Mouse (Mus musculus) megakaryocyte progenitor cell, adult 5-6 weeks (primary cell): ENCODE measurements at regions not wholly inside any gene's neighbourhood (a gene's known extent, or its start where the extent isn't known, plus 50 kb on each side); places are given as distances from the start of the nearest gene placed in this dataset.

ENCODE experiments used
- ATAC-seq: replicated peaks from 2 replicates; pipeline ENCODE4 v1.8.0; 2016; ENCODE audit warnings: mild to moderate bottlenecking, moderate TSS enrichment, inconsistent platforms; ENCODE audit not compliant: poor library complexity

- ATAC-seq = no peak
These were observed 66.8 kb upstream of the Zbtb20 start for GRCm38 (mm10) chr16:42808864-42809263.

- no peak for ATAC-seq
These were observed 68.1 kb upstream of the Zbtb20 start for GRCm38 (mm10) chr16:42807536-42807935.

DNA sequence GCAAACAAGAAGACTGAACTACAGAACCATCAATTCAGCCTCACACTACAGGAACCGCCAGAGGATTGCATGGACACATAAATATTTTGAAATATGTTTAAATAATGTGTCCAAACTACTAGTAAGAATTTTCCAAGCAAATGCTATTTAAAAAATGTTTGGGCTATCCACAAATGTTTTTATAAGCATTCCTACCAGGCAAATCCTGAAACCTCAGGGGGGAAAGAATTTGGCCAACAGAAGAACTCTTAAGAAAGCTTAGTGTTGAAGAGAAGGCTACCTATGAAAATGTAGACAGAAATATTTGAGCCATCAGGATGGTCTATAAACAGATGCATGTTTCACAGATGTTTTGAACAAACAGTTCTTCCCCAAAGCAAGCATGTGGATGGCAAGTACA lies 72.1 kb upstream of the Zbtb20 start:
- no peak for ATAC-seq

GRCm38 (mm10) chr16:42792571-42792970 lies 83.1 kb upstream of the Zbtb20 start:
- ATAC-seq = no peak

- peak; percentile 64 for ATAC-seq
These were observed 91.0 kb upstream of the Zbtb20 start for GRCm38 (mm10) chr16:42784712-42785111.

DNA sequence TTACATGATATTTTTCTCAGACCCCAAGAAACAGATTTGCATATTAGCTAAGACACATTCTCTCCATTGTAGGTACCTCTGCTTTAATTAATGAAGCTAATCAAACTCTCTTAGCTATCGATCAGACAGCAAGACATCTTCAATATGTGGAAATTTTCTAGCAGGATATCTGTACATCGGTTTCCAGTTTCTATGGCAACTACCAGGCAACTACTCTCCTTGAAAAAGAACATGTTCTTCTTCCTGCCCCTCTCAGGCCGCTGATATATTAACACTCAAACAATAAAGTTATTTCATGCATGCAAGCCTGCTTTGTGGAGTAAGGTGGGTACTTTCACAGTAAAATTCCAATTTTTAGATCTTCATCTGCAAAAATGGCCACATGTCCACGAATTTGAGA lies 91.7 kb upstream of the Zbtb20 start:
- no peak for ATAC-seq

DNA sequence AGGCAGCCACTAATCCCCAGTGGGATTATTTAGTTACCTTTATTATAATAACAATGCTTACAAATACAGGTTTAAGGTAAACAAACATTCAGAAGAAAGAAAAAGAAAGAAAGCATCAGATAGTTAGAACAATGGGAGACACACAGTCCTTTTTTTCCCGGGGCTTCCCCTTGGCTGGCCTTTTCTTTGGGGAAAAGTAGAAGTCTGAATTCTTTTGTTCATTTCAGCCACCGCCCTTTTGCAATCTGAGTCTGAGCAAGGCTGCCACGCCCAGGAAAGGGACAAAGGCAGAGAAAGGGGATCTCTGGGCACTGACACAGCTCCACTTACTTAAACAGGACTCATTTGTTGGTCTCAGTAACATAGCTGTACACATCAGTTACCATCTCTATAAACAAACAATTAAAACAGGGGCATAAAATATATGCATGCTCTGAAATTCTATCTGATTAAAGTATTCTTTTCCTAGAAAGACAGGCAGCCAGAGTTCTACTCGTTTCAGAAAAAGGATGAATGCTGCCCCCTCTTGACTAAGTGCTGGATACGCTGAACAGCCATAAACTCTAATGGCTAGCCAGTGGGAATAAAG lies 93.5 kb upstream of the Zbtb20 start:
- peak; percentile 73 for ATAC-seq

DNA sequence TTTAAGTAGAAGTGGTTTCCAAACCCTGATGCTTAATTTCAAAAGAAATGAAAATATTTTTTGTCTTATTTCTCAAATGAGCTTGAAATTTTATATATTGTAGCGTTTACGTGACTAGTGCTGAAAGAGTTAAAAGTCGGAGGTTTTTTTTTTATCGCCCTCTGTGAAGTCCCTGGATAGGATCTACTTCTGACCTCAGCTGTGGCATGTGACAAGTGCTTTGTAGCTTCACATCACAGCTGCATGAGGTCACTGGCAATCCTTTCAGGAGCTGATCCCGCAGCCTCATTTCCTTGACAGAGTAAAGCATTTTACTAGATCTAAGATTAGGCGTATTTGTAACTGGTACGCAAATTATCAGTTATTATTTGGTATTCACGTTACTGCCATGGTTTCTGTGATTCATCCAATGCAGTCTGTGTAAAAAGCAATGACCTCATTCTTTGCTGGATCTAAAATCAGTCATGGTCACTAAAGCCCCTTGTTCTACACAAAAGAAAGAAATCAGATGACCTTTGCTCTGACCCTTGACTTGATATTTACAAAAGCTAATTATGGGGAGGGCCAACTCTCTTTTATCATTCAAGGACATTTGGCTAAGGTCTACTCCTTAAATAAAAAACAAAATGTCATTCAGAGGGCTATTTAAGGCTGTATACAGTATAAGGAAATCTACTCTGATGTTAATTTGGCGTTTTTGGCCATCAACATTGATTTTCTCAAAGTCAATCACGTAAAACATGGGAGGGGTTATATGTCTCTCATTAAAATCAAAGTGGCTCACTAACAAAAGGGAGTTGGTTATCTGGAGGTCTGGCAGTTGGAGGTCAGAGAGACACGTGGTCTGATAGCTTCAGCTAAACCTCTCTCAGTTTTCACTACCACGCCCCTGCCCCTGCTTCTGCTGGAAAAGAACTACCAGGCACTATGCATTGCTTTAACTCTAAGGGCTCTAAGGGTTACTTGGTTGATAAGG lies 94.3 kb upstream of the Zbtb20 start:
- 0 out of 2 replicates have a peak, but pooled peaks have one; percentile 1 for ATAC-seq

DNA sequence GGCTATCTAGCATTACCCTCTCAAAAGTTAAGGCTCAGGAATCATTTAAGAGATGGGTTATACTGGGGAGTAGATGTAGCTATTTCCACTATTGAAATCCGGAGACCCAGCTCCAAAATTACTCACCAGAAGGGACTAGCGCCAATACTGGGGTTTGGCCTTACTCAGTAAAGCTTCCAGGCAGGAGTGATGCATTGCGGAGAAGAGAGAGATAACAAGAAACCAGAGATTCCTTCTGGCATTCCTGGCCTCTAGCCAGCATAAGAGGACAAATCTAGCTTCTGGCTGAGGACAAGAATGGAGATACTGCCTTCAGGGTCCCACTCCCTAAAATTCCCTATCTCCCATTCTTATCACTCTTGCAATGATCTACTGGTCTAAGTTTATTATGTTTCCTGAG lies 95.7 kb upstream of the Zbtb20 start:
- ATAC-seq = no peak

DNA sequence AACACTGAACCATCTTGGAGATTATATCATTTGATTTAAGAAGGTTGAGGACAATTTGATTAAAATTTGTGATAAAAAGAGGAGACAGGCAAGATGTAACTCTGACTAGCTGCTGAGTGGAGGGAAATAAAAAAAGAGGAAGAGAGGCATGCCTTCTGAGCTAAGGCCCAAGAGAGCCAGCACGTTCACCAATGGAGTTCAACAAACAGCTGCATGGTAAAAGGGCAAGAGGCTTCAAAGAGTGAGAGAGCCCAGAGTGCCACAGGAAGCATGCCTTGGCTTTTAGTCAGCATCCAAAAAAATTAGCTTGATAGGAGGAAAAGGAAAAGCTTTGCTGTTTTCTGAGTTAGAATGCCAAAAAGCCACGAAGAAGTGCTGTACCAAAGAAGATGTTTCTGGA lies 103.0 kb upstream of the Zbtb20 start:
- no peak for ATAC-seq

DNA sequence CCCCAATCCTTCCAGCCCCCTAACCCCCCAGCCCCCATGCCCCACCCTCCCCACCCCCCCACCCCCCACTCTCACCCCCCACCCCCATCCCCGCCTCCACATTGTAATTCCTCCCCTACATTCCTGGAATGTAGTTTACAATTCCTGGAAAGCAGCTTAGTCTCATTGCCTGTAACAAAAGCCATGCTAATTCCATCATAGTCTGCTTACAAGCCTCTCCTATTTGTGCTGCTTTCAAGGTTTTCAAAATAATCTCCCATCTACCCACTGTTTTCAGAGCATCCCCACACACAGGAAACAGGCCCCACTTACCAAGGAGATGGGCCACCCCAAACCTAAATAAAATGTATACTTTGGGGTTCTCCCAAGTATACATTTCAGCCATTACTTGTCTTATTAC lies 105.5 kb upstream of the Zbtb20 start:
- ATAC-seq = no peak

DNA sequence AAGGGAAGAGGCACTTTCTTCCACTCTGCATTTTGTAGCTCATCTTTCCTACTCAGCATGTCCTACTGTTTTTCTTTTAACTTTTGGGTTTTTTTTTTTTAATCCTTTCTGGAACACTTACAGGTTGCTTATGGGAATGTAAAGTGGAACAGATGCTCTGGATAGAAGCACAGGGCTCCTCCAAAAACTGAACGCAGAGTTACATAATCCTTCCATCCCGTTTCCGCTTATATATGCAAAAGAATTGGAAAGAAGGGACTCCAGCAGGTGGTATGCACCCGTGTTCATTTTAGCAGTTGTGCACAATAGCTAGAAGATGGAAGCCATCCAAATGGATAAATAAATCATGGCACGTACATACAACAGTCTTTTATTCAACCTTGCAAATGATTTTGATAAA lies 127.0 kb upstream of the Zbtb20 start:
- ATAC-seq = no peak

- ATAC-seq = no peak
These were observed 129.6 kb upstream of the Zbtb20 start for GRCm38 (mm10) chr16:42745943-42746675.

DNA sequence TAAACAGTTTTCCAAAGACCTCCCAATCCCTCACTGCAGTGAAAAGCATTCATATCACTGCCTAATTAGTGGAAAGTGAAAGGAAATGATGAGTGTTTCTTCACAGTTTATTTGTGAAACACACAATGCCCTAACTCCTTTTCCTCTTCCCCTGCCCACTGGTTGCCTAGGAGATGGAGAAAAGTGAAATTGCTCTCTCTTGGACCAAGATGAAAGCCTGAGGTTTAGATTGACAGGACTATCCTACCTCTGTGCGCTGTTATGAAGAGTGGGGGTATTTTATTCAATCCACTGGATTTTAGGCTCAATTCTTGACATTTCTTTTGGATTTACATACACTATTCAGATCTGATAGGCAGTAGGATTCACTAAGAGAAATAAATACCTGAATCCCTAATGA lies 132.1 kb upstream of the Zbtb20 start:
- ATAC-seq = no peak

DNA sequence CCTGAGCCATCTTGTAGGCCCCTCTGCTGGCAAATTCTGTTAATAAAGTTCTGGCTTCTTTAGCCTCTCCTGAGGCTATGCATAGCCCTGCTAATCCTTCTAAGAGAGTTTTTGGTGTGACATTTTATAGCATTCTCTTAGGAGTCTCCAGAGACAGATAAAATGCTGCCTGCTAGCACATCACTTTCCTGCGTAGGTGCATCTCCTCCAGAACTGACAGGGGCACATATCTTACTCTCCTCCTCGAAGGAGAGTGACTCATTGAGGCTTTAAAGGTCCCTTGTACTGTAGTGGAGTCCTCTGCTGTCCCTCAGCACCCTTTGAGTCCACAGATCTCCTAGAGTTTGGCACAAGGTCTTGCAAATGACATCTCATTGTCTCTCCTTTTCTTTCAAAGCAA lies 132.6 kb upstream of the Zbtb20 start:
- ATAC-seq = no peak

DNA sequence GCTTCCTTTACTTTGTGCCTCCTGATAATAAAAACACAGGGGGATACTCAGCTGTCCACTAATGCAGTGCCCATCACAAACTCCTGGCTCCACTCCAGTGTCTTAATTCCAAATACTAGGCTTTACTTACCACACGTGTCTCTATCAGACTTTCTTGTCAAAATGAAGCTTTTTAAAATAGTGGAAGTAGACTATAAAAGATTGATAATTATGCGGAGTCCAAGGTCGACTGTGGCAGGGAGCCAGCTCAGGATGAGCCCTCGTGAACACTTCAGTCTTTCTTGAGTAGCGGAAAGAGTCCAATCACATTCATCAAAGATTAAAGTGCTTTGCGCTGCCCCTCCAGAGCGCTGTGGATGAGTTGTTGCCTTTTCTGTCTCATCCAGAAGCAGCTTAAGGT lies 147.9 kb upstream of the Zbtb20 start:
- no peak for ATAC-seq

GRCm38 (mm10) chr16:42719915-42720314 lies 155.8 kb upstream of the Zbtb20 start:
- no peak for ATAC-seq

DNA sequence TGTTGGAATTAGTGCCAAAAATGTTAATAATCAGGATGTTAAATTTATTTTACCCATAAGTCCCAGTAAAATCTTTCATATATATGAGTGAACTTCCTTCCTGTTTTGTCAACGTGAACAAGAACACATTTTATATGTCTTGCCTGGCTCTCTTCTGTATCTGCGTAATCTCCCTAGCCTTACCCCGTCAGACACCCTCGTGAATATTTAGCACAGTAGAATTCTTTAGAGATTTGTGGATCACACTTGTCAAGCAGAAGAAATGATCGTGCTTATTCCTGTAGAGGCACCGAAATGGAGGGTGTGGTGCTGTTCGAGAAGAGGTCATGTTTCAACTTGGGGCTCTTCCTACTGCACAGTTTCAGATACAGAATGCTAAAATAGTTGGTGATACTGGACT lies 157.2 kb upstream of the Zbtb20 start:
- no peak for ATAC-seq

DNA sequence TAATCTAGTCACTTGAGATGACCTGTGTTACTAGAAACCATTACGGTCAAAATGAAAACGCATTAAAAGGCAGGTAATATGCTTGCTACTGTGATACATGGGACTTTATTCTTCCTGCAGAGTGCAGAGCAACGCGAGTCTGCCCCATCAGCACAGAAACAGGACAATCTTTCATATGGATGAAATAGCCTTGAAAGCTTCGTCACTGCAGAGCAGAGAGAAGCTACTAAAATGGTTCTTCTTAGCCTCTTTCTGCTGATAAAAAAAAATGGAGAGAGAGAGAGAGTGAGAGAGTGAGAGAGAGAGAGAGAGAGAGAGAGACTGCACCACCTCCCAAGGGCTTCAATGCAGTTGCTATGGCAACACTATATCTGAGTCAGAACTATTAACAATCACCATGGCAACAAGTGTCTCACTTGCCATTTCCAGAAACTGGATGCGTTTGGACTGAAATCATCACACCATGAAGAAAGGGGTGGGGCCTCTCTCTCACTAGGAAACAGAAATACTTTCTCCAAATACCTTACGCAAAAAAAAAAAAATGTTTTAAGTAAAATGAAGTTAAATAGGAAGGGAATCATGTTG lies 157.8 kb upstream of the Zbtb20 start:
- ATAC-seq = no peak

DNA sequence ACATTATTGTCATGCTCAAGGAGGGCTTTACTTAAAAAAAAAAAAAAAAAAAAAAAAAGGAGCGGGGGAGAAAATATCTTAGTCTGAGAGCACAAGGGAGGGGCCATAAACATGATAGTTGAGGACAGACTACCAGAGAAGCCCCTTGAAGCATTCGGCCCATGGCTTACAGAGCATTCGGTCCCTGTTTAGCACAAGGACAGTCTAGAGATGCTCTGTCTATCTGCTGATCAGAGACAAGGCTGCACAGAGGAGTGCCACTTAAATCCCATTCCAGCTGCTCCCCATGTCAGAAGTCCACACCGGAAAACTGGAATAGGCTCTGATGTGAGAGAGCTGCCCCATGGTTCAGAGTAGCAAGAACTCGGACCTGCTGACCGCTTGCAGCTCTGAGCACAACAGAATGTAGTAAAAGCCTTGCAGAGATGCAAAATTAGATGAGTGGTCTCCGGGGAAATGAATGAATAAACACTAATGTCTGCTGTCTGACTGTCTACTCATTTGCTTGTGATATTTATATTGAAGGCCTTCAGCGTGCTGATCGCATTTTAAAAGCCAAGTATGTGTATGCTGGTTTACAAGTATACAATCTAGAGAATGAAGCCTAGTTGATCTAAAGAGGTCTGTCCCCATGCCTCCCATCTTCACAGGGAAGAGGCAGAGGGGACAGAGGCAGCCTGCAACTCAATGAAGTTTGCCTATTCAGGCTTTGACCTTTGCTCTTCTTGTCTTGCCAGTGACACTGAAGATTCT lies 158.4 kb upstream of the Zbtb20 start:
- no peak for ATAC-seq

GRCm38 (mm10) chr16:42702676-42703075 lies 173.0 kb upstream of the Zbtb20 start:
- ATAC-seq = no peak
